Mouse (Mus musculus) megakaryocyte, embryonic 14.5 days (primary cell): ENCODE measurements at regions not wholly inside any gene's neighbourhood (a gene's known extent, or its start where the extent isn't known, plus 50 kb on each side); places are given as distances from the start of the nearest gene placed in this dataset.
A peak's percentile ranks its signal among the peaks of the same experiment; 100 is the strongest.
"Not testable (repeated sequence)": the region's sequence is repeated elsewhere in the genome, so short reads cannot be mapped to it uniquely, and the experiment has no call there.

ENCODE experiments used
- H3K27me3 ChIP-seq: replicated peaks from 2 replicates; pipeline ENCODE3; 2012; ENCODE audit warnings: inconsistent platforms
- H3K36me3 ChIP-seq: replicated peaks from 2 replicates; pipeline ENCODE3; 2012; ENCODE audit warnings: low read length, inconsistent platforms, mixed read lengths
- H3K4me1 ChIP-seq: 2 replicates; pipeline ENCODE4 v1.6.1; 2012; ENCODE audit warnings: inconsistent platforms
- H3K4me3 ChIP-seq: replicated peaks from 2 replicates; pipeline ENCODE3; 2012; ENCODE audit warnings: moderate library complexity, mild to moderate bottlenecking, inconsistent platforms
- H3K9me3 ChIP-seq: 2 replicates; pipeline ENCODE4 v1.6.1; 2012; ENCODE audit warnings: inconsistent platforms
- FLI1 ChIP-seq: IDR thresholded peaks from 2 replicates; pipeline ENCODE4 v1.6.1; 2012; ENCODE audit warnings: low read length, inconsistent platforms, mixed read lengths
- GATA1 ChIP-seq: IDR thresholded peaks from 3 replicates; pipeline ENCODE4 v1.6.1; 2012; ENCODE audit warnings: mixed read lengths, low read length, inconsistent platforms, borderline replicate concordance

GRCm38 (mm10) chr8:71081291-71081690, 175.6 kb downstream of the Map1s start:
- not testable (repeated sequence) for H3K36me3 ChIP-seq, H3K9me3 ChIP-seq, H3K4me1 ChIP-seq

GRCm38 (mm10) chr8:71127131-71127530, 145.4 kb upstream of the Myo9b start:
- H3K4me1 ChIP-seq, H3K9me3 ChIP-seq, H3K27me3 ChIP-seq, H3K4me3 ChIP-seq, H3K36me3 ChIP-seq: not testable (repeated sequence)

More at GRCm38 (mm10) chr8:71081291-71081690, 175.6 kb downstream of the Map1s start:
- not testable (repeated sequence) for H3K4me3 ChIP-seq, H3K27me3 ChIP-seq

GRCm38 (mm10) chr8:71130411-71131261, 141.9 kb upstream of the Myo9b start:
- H3K4me3 ChIP-seq: no peak overlapping the region
- peaks cover 3% of the 10 kb centered on the region for H3K27me3 ChIP-seq
- H3K9me3 ChIP-seq: no peaks in the 10 kb centered on the region
- peaks cover 4% of the 10 kb centered on the region; the same call in 1 of the 2 replicates for H3K4me1 ChIP-seq
- TF ChIP-seq FLI1: no peak
- no peak for TF ChIP-seq GATA1
- no peaks in the 10 kb centered on the region for H3K36me3 ChIP-seq

GRCm38 (mm10) chr8:71131327-71132089, 141.0 kb upstream of the Myo9b start:
- H3K4me1 ChIP-seq: peaks cover 4% of the 10 kb centered on the region; the same call in 1 of the 2 replicates
- H3K9me3 ChIP-seq: no peaks in the 10 kb centered on the region
- peak overlapping the region; percentile 1 for H3K4me3 ChIP-seq

GRCm38 (mm10) chr8:71132898-71133297, 139.6 kb upstream of the Myo9b start:
- not testable (repeated sequence) for H3K4me3 ChIP-seq, H3K4me1 ChIP-seq, H3K36me3 ChIP-seq, H3K9me3 ChIP-seq, H3K27me3 ChIP-seq

More at GRCm38 (mm10) chr8:71131327-71132089, 141.0 kb upstream of the Myo9b start:
- peaks cover 3% of the 10 kb centered on the region for H3K27me3 ChIP-seq
- H3K36me3 ChIP-seq: no peaks in the 10 kb centered on the region
- TF ChIP-seq FLI1 (no peak), GATA1 (no peak)

- H3K9me3 ChIP-seq, H3K4me3 ChIP-seq, H3K36me3 ChIP-seq, H3K4me1 ChIP-seq, H3K27me3 ChIP-seq: not testable (repeated sequence)
These were observed 135.4 kb upstream of the Myo9b start for GRCm38 (mm10) chr8:71137131-71137530.

GRCm38 (mm10) chr8:71142373-71142973, 130.0 kb upstream of the Myo9b start:
- not testable (repeated sequence) for H3K27me3 ChIP-seq, H3K36me3 ChIP-seq, H3K9me3 ChIP-seq, H3K4me3 ChIP-seq, H3K4me1 ChIP-seq

GRCm38 (mm10) chr8:71171478-71172210, 100.9 kb upstream of the Myo9b start:
- not testable (repeated sequence) for H3K4me3 ChIP-seq, H3K36me3 ChIP-seq, H3K4me1 ChIP-seq, H3K27me3 ChIP-seq, H3K9me3 ChIP-seq

GRCm38 (mm10) chr8:71192939-71193338, 79.6 kb upstream of the Myo9b start:
- not testable (repeated sequence) for H3K36me3 ChIP-seq, H3K27me3 ChIP-seq, H3K9me3 ChIP-seq, H3K4me3 ChIP-seq, H3K4me1 ChIP-seq

GRCm38 (mm10) chr8:71195006-71195722, 77.3 kb upstream of the Myo9b start:
- H3K4me1 ChIP-seq, H3K36me3 ChIP-seq, H3K9me3 ChIP-seq, H3K4me3 ChIP-seq, H3K27me3 ChIP-seq: not testable (repeated sequence)
